Mouse (Mus musculus): ENCODE data around the gene Mybpc3. TPM values are rescaled to one million over a fixed set of nuclear protein-coding genes. Genes with fewer than 3 reads are reported as not detected.

Gene Mybpc3
- 0.25 and 1.6 TPM in 2 replicates for polyA plus RNA-seq (2014; fragmentation: Nextera tagmentation; extraction: Ambion mirVana)

- Histone ChIP-seq H3K4me2 (ENCODE audit: low read depth, low read length) (no peak within 1 kb of the TSS), H3K36me3 (replicated peaks; ENCODE audit: control insufficient read depth, insufficient read depth, low read depth, low read length) (no peaks in the 10 kb centered on the region), H3K4me3 (ENCODE audit: low read depth, low read length) (no peak within 1 kb of the TSS), H3K4me1 (ENCODE audit: control insufficient read depth, insufficient read depth, low read length) (peaks cover 2% of the 10 kb centered on the region; the same call in 1 of the 2 replicates), H3K27ac (replicated peaks; ENCODE audit: low read depth, low read length) (no peak within 1 kb of the TSS), H3K9ac (replicated peaks; ENCODE audit: low read length) (no peak within 1 kb of the TSS), H3K27me3 (ENCODE audit: control insufficient read depth, insufficient read depth, low read length) (no peaks in the 10 kb centered on the region), H3K9me3 (replicated peaks; ENCODE audit: control insufficient read depth, low read length) (no peaks in the 10 kb centered on the region)
- no peak for DNase-seq (ENCODE audit: low spot score)
- WGBS: 83% methylated on average over 11 of the region's 11 CpGs
- ATAC-seq (replicated peaks; ENCODE audit: insufficient number of reproducible peaks, low FRiP score, low TSS enrichment, low read depth): no peak
Measured at GRCm38 (mm10) chr2:91117585-91118275, at the start of gene Mybpc3. Gene Mybpc3 (plus strand): TSS chr2:91118144.

- Histone ChIP-seq H3K36me3 (replicated peaks; ENCODE audit: control insufficient read depth, insufficient read depth, low read depth, low read length) (peaks cover 2% of the 10 kb centered on the region), H3K27ac (replicated peaks; ENCODE audit: low read depth, low read length) (no peak overlapping the region), H3K9ac (replicated peaks; ENCODE audit: low read length) (no peak overlapping the region), H3K4me3 (ENCODE audit: low read depth, low read length) (no peak overlapping the region), H3K27me3 (ENCODE audit: control insufficient read depth, insufficient read depth, low read length) (no peaks in the 10 kb centered on the region), H3K9me3 (replicated peaks; ENCODE audit: control insufficient read depth, low read length) (no peaks in the 10 kb centered on the region), H3K4me1 (ENCODE audit: control insufficient read depth, insufficient read depth, low read length) (no peaks in the 10 kb centered on the region), H3K4me2 (ENCODE audit: low read depth, low read length) (no peak overlapping the region; the same call in 1 of the 2 replicates)
- DNase-seq (ENCODE audit: low spot score): no peak
- ATAC-seq (replicated peaks; ENCODE audit: insufficient number of reproducible peaks, low FRiP score, low TSS enrichment, low read depth): no peak
- WGBS: 54% methylated on average over 13 of the region's 13 CpGs
Measured at GRCm38 (mm10) chr2:91068162-91068871, 49.6 kb upstream of the Mybpc3 start.

- ATAC-seq (replicated peaks; ENCODE audit: insufficient number of reproducible peaks, low FRiP score, low TSS enrichment, low read depth): no peak
- Histone ChIP-seq H3K27ac (replicated peaks; ENCODE audit: low read depth, low read length) (no peak overlapping the region), H3K4me3 (ENCODE audit: low read depth, low read length) (no peak overlapping the region), H3K4me1 (ENCODE audit: control insufficient read depth, insufficient read depth, low read length) (no peaks in the 10 kb centered on the region), H3K36me3 (replicated peaks; ENCODE audit: control insufficient read depth, insufficient read depth, low read depth, low read length) (no peaks in the 10 kb centered on the region; the same call in 1 of the 2 replicates), H3K27me3 (ENCODE audit: control insufficient read depth, insufficient read depth, low read length) (no peaks in the 10 kb centered on the region), H3K9me3 (replicated peaks; ENCODE audit: control insufficient read depth, low read length) (no peaks in the 10 kb centered on the region), H3K4me2 (ENCODE audit: low read depth, low read length) (peak overlapping the region; percentile 82), H3K9ac (replicated peaks; ENCODE audit: low read length) (peak overlapping the region; percentile 25; the same call in 1 of the 2 replicates)
- DNase-seq (ENCODE audit: low spot score): no peak
- 49% methylated on average over 6 of the region's 6 CpGs for WGBS
Measured at GRCm38 (mm10) chr2:91068872-91069165, 49.1 kb upstream of the Mybpc3 start.

- no peaks in the 10 kb centered on the region; the same call in 1 of the 2 replicates for H3K36me3 ChIP-seq (replicated peaks; ENCODE audit: control insufficient read depth, insufficient read depth, low read depth, low read length)
- WGBS: 8% methylated on average over 14 of the region's 14 CpGs
- H3K4me2 ChIP-seq (ENCODE audit: low read depth, low read length): peak overlapping the region; percentile 82
- H3K27ac ChIP-seq (replicated peaks; ENCODE audit: low read depth, low read length): peak overlapping the region; percentile 81; the same call in 1 of the 2 replicates
- H3K4me1 ChIP-seq (ENCODE audit: control insufficient read depth, insufficient read depth, low read length): no peaks in the 10 kb centered on the region
- H3K9ac ChIP-seq (replicated peaks; ENCODE audit: low read length): peak overlapping the region; percentile 67
- no peak for ATAC-seq (replicated peaks; ENCODE audit: insufficient number of reproducible peaks, low FRiP score, low TSS enrichment, low read depth)
- H3K9me3 ChIP-seq (replicated peaks; ENCODE audit: control insufficient read depth, low read length): no peaks in the 10 kb centered on the region
- peak; percentile 6 for DNase-seq (ENCODE audit: low spot score)
- H3K27me3 ChIP-seq (ENCODE audit: control insufficient read depth, insufficient read depth, low read length): no peaks in the 10 kb centered on the region
- peak overlapping the region; percentile 60 for H3K4me3 ChIP-seq (ENCODE audit: low read depth, low read length)
Measured at GRCm38 (mm10) chr2:91069306-91070000, 48.5 kb upstream of the Mybpc3 start.

GRCm38 (mm10) chr2:91070076-91070800 lies 47.7 kb upstream of the Mybpc3 start, which contains the start of gene Slc39a13:
Gene Slc39a13 (minus strand): TSS chr2:91070417.
- under 1% methylated on average over 69 of the region's 69 CpGs for WGBS
- ATAC-seq (replicated peaks; ENCODE audit: insufficient number of reproducible peaks, low FRiP score, low TSS enrichment, low read depth): peak; percentile 97

GRCm38 (mm10) chr2:91071059-91071458 lies 46.9 kb upstream of the Mybpc3 start:
- Histone ChIP-seq H3K27ac (replicated peaks; ENCODE audit: low read depth, low read length) (no peak overlapping the region), H3K9me3 (replicated peaks; ENCODE audit: control insufficient read depth, low read length) (no peaks in the 10 kb centered on the region), H3K4me2 (ENCODE audit: low read depth, low read length) (peak overlapping the region; percentile 82), H3K27me3 (ENCODE audit: control insufficient read depth, insufficient read depth, low read length) (no peaks in the 10 kb centered on the region), H3K36me3 (replicated peaks; ENCODE audit: control insufficient read depth, insufficient read depth, low read depth, low read length) (no peaks in the 10 kb centered on the region), H3K4me1 (ENCODE audit: control insufficient read depth, insufficient read depth, low read length) (no peaks in the 10 kb centered on the region), H3K9ac (replicated peaks; ENCODE audit: low read length) (peak overlapping the region; percentile 67), H3K4me3 (ENCODE audit: low read depth, low read length) (peak overlapping the region; percentile 60)
- ATAC-seq (replicated peaks; ENCODE audit: insufficient number of reproducible peaks, low FRiP score, low TSS enrichment, low read depth): no peak
- WGBS: 79% methylated on average over 10 of the region's 10 CpGs
- DNase-seq (ENCODE audit: low spot score): peak; percentile 8

More at GRCm38 (mm10) chr2:91070076-91070800, 47.7 kb upstream of the Mybpc3 start, which contains the start of gene Slc39a13:
- H3K4me3 ChIP-seq (ENCODE audit: low read depth, low read length): peak within 1 kb of the TSS; percentile 60
- H3K4me2 ChIP-seq (ENCODE audit: low read depth, low read length): peak within 1 kb of the TSS; percentile 82
- H3K9ac ChIP-seq (replicated peaks; ENCODE audit: low read length): peak within 1 kb of the TSS; percentile 67
- peak within 1 kb of the TSS; percentile 81 for H3K27ac ChIP-seq (replicated peaks; ENCODE audit: low read depth, low read length)
- H3K27me3 ChIP-seq (ENCODE audit: control insufficient read depth, insufficient read depth, low read length): no peaks in the 10 kb centered on the region
- H3K36me3 ChIP-seq (replicated peaks; ENCODE audit: control insufficient read depth, insufficient read depth, low read depth, low read length): no peaks in the 10 kb centered on the region; the same call in 1 of the 2 replicates
- H3K9me3 ChIP-seq (replicated peaks; ENCODE audit: control insufficient read depth, low read length): no peaks in the 10 kb centered on the region
- H3K4me1 ChIP-seq (ENCODE audit: control insufficient read depth, insufficient read depth, low read length): no peaks in the 10 kb centered on the region
- peak; percentile 93 for DNase-seq (ENCODE audit: low spot score)

GRCm38 (mm10) chr2:91072092-91072491 lies 45.9 kb upstream of the Mybpc3 start:
- Histone ChIP-seq H3K36me3 (replicated peaks; ENCODE audit: control insufficient read depth, insufficient read depth, low read depth, low read length) (no peaks in the 10 kb centered on the region), H3K27me3 (ENCODE audit: control insufficient read depth, insufficient read depth, low read length) (no peaks in the 10 kb centered on the region), H3K4me1 (ENCODE audit: control insufficient read depth, insufficient read depth, low read length) (no peaks in the 10 kb centered on the region), H3K9ac (replicated peaks; ENCODE audit: low read length) (no peak overlapping the region), H3K9me3 (replicated peaks; ENCODE audit: control insufficient read depth, low read length) (no peaks in the 10 kb centered on the region), H3K4me2 (ENCODE audit: low read depth, low read length) (no peak overlapping the region), H3K27ac (replicated peaks; ENCODE audit: low read depth, low read length) (no peak overlapping the region), H3K4me3 (ENCODE audit: low read depth, low read length) (no peak overlapping the region)
- ATAC-seq (replicated peaks; ENCODE audit: insufficient number of reproducible peaks, low FRiP score, low TSS enrichment, low read depth) (no peak), DNase-seq (ENCODE audit: low spot score) (no peak)
- 25% methylated on average over 1 of the region's 1 CpGs for WGBS

Data from embryonic facial prominence, embryonic 11.5 days (tissue).